Mouse (Mus musculus) brain, embryonic 18.5 days (tissue): ENCODE results near the gene Lrriq1.

Experiments used
- DNase-seq: peaks from one replicate; pipeline ENCODE4 v3.0.0-alpha.2; 2012; ENCODE audit warnings: low read depth, low spot score

Gene Lrriq1

GRCm38 (mm10) chr10:103029132-103029729 lies 206.9 kb downstream of the Lrriq1 start:
- DNase-seq: no peak

GRCm38 (mm10) chr10:103028253-103029131 lies 207.6 kb downstream of the Lrriq1 start:
- no peak for DNase-seq

- no peak for DNase-seq
These were observed 208.2 kb downstream of the Lrriq1 start for GRCm38 (mm10) chr10:103027931-103028252.

- no peak for DNase-seq
These were observed 208.7 kb downstream of the Lrriq1 start for GRCm38 (mm10) chr10:103027226-103027930.

- DNase-seq: no peak
These were observed 209.4 kb downstream of the Lrriq1 start for GRCm38 (mm10) chr10:103026636-103027225.

- DNase-seq: no peak
These were observed 233.6 kb downstream of the Lrriq1 start for GRCm38 (mm10) chr10:103002556-103002955.

GRCm38 (mm10) chr10:103000902-103001301 lies 235.2 kb downstream of the Lrriq1 start:
- DNase-seq: no peak

- DNase-seq: no peak
These were observed 236.5 kb downstream of the Lrriq1 start for GRCm38 (mm10) chr10:102999584-102999983.
